Mouse (Mus musculus) myocyte (in vitro differentiated cells): Measurements from ENCODE around the gene Gm20388.

ENCODE experiments used
- CEBPB ChIP-seq: IDR thresholded peaks from 2 replicates; pipeline ENCODE4 v1.6.1; 2011; ENCODE audit warnings: mild to moderate bottlenecking, moderate library complexity; ENCODE audit not compliant: poor library complexity, insufficient read depth, severe bottlenecking
- E2F4 ChIP-seq: IDR thresholded peaks from one replicate; pipeline ENCODE4 v1.6.1; 2011; ENCODE audit warnings: mild to moderate bottlenecking, control low read depth, moderate library complexity; ENCODE audit not compliant: insufficient read depth
- MAX ChIP-seq: IDR thresholded peaks from one replicate; pipeline ENCODE4 v1.6.1; 2011; ENCODE audit warnings: low read depth, mild to moderate bottlenecking, control low read depth
- MYOD1 ChIP-seq, 3 experiments: IDR thresholded peaks; one replicate each; pipeline ENCODE4 v1.6.1; 2011; ENCODE audit warnings: control low read depth in 2 of 3, low read depth in 2 of 3, mild to moderate bottlenecking in 2 of 3, moderate library complexity in 1 of 3; ENCODE audit not compliant: insufficient read length in 2 of 3, control insufficient read depth in 1 of 3
- MYOG ChIP-seq, 3 experiments: IDR thresholded peaks; one replicate each; pipeline ENCODE4 v1.6.1; 2011; ENCODE audit warnings: control low read depth in 2 of 3, low read depth in 2 of 3, mild to moderate bottlenecking in 2 of 3; ENCODE audit not compliant: insufficient read length in 2 of 3, control insufficient read depth in 1 of 3, insufficient read depth in 1 of 3
- POLR2A ChIP-seq: IDR thresholded peaks from one replicate; pipeline ENCODE4 v1.6.1; 2011; ENCODE audit warnings: low read depth, mild to moderate bottlenecking, control low read depth, moderate library complexity; ENCODE audit not compliant: insufficient read length
- POLR2AphosphoS2 ChIP-seq: IDR thresholded peaks from one replicate; pipeline ENCODE4 v1.6.1; 2011; ENCODE audit warnings: low read depth, control low read depth; ENCODE audit not compliant: insufficient read length
- REST ChIP-seq: IDR thresholded peaks from one replicate; pipeline ENCODE4 v1.6.1; 2011; ENCODE audit warnings: mild to moderate bottlenecking, control low read depth, moderate library complexity; ENCODE audit not compliant: insufficient read depth, insufficient read length
- SRF ChIP-seq: IDR thresholded peaks from one replicate; pipeline ENCODE4 v1.6.1; 2011; ENCODE audit warnings: low read depth; ENCODE audit not compliant: control insufficient read depth, insufficient read length
- TCF12 ChIP-seq: IDR thresholded peaks from one replicate; pipeline ENCODE4 v1.6.1; 2011; ENCODE audit warnings: mild to moderate bottlenecking, control low read depth; ENCODE audit not compliant: poor library complexity, insufficient read depth, severe bottlenecking
- TCF3 ChIP-seq: IDR thresholded peaks from one replicate; pipeline ENCODE4 v1.6.1; 2011; ENCODE audit warnings: low read depth, control low read depth; ENCODE audit not compliant: insufficient read length
- USF1 ChIP-seq: IDR thresholded peaks from one replicate; pipeline ENCODE4 v1.6.1; 2011; ENCODE audit warnings: low read depth, mild to moderate bottlenecking, control low read depth, moderate library complexity

DNA sequence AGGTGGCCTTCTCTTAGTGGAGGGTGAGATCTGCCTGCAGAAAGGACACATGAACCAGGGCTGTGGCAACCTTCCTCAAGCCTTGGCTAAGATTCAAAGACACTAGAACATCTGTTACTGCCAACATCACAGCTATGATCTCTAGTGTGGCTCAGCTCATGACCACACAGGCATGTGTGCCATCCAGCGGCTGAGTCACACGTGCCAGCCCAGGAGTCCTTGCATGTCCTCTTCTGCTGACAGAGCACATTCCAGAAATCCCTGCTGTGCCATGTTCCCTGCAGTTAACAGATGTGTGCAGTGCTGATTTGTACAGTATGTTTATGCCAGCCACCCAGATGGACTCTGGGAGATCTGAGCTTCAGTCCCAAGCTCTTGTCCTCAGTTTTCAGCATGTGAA is 4088.9 kb downstream of the Gm20388 start:
- TF ChIP-seq USF1 (peak; percentile 1), POLR2A (no peak), TCF3 (no peak), E2F4 (no peak), POLR2AphosphoS2 (no peak), MYOG (IDR thresholded peaks at IDR 0.05; ENCODE audit: control insufficient read depth in 1 of 3, insufficient read depth in 1 of 3, insufficient read length in 2 of 3, low read depth in 2 of 3) (peak; percentile 32 to 89 (median 70)), CEBPB (no peak), MAX (no peak), TCF12 (no peak), MYOD1 (IDR thresholded peaks at IDR 0.05; ENCODE audit: control insufficient read depth in 1 of 3, insufficient read length in 2 of 3, low read depth in 2 of 3) (peak; percentile 81 to 92 (median 92)), SRF (no peak), REST (no peak)
